Mouse (Mus musculus) hindbrain, embryonic 16.5 days (tissue): ENCODE results near the gene Shq1. TPM values are rescaled to one million over a fixed set of nuclear protein-coding genes. Genes with fewer than 3 reads are reported as not detected.

ENCODE experiments used
- ATAC-seq: fragments of 200-750 bp; cut with Nextera tagmentation; 2 replicates; pipeline ENCODE4 v1.8.0; 2017; ENCODE audit warnings: moderate TSS enrichment, moderate library complexity
- H3K27ac ChIP-seq: fragments of 300-500 bp; sonication (generic); 2 replicates; pipeline ENCODE4 v1.5.1; 2014; ENCODE audit warnings: low read depth, mild to moderate bottlenecking, control low read depth, low read length, moderate library complexity
- H3K27me3 ChIP-seq: fragments of 300-500 bp; sonication (generic); replicated peaks from 2 replicates; pipeline ENCODE4 v1.6.1; 2014; ENCODE audit warnings: low read length; ENCODE audit not compliant: control insufficient read depth, insufficient read depth
- H3K36me3 ChIP-seq: fragments of 300-500 bp; sonication (generic); 2 replicates; pipeline ENCODE4 v1.6.1; 2014; ENCODE audit warnings: mild to moderate bottlenecking, low read length, moderate library complexity, mixed read lengths; ENCODE audit not compliant: control insufficient read depth, insufficient read depth
- H3K4me1 ChIP-seq: fragments of 300-500 bp; sonication (generic); 2 replicates; pipeline ENCODE4 v1.6.1; 2014; ENCODE audit warnings: low read depth, low read length; ENCODE audit not compliant: control insufficient read depth, insufficient read depth
- H3K4me2 ChIP-seq: fragments of 300-500 bp; sonication (generic); 2 replicates; pipeline ENCODE4 v1.6.1; 2014; ENCODE audit warnings: mild to moderate bottlenecking, low read length, control low read depth, moderate library complexity
- H3K4me3 ChIP-seq: fragments of 300-500 bp; sonication (generic); 2 replicates; pipeline ENCODE4 v1.5.1; 2014; ENCODE audit warnings: mild to moderate bottlenecking, low read length, control low read depth, moderate library complexity
- H3K9ac ChIP-seq: fragments of 300-500 bp; sonication (generic); 2 replicates; pipeline ENCODE4 v1.6.1; 2014; ENCODE audit warnings: low read depth, mild to moderate bottlenecking, control low read depth, low read length, moderate library complexity
- H3K9me3 ChIP-seq: fragments of 300-500 bp; sonication (generic); 2 replicates; pipeline ENCODE4 v1.6.1; 2014; ENCODE audit warnings: mild to moderate bottlenecking, low read length, moderate library complexity; ENCODE audit not compliant: control insufficient read depth
- WGBS: fragments of 180-500 bp; shearing (Covaris S2); extraction: QIAGEN DNeasy Blood & Tissue Kit; methylation state at CpG from one replicate; pipeline ENCODE4 v1.1.7; 2014; 5-methylcytosine and 5-hydroxymethylcytosine counted together
- polyA plus RNA-seq: library from polyadenylated mRNA; unstranded; fragments of >200 nt; fragmentation: Nextera tagmentation; extraction: Ambion mirVana; gene quantifications from 2 replicates; pipeline ENCODE4 v1.2.1, GENCODE M21; 2015

Shq1 gene
- polyA plus RNA-seq, 1 experiment from 2014 or later: 8.9 TPM

GRCm38 (mm10) chr6:100576171-100576570 lies 94.8 kb downstream of the Shq1 start:
- no peak overlapping the region for H3K4me2 ChIP-seq
- 50% methylated on average over 6 of the region's 6 CpGs for WGBS
- no peak overlapping the region for H3K27ac ChIP-seq
- H3K9me3 ChIP-seq: no peaks in the 10 kb centered on the region
- no peak overlapping the region for H3K4me3 ChIP-seq
- ATAC-seq: no peak
- no peak overlapping the region for H3K9ac ChIP-seq
- H3K4me1 ChIP-seq: no peaks in the 10 kb centered on the region
- H3K36me3 ChIP-seq: 0 out of 2 replicates have a peak, but pooled peaks cover 2% of the 10 kb centered on the region
- H3K27me3 ChIP-seq: no peaks in the 10 kb centered on the region

- ATAC-seq: no peak
- WGBS: 77% methylated on average over 6 of the region's 6 CpGs
- H3K36me3 ChIP-seq: no peaks in the 10 kb centered on the region
- H3K27ac ChIP-seq: no peak overlapping the region
- no peaks in the 10 kb centered on the region for H3K9me3 ChIP-seq
- no peak overlapping the region for H3K4me3 ChIP-seq
- H3K4me2 ChIP-seq: no peak overlapping the region
- H3K4me1 ChIP-seq: peaks cover 19% of the 10 kb centered on the region
- H3K27me3 ChIP-seq: peaks cover 4% of the 10 kb centered on the region; the same call in 1 of the 2 replicates
- H3K9ac ChIP-seq: no peak overlapping the region
Observed at GRCm38 (mm10) chr6:100566774-100567173, 104.2 kb downstream of the Shq1 start.

GRCm38 (mm10) chr6:100564516-100564915 lies 106.4 kb downstream of the Shq1 start:
- ATAC-seq: no peak
- H3K4me3 ChIP-seq: no peak overlapping the region
- WGBS: 18% methylated on average over 4 of the region's 4 CpGs
- H3K9me3 ChIP-seq: no peaks in the 10 kb centered on the region
- H3K36me3 ChIP-seq: no peaks in the 10 kb centered on the region
- peaks cover 4% of the 10 kb centered on the region; the same call in 1 of the 2 replicates for H3K27me3 ChIP-seq
- no peak overlapping the region; the same call in 1 of the 2 replicates for H3K4me2 ChIP-seq
- H3K9ac ChIP-seq: no peak overlapping the region
- H3K4me1 ChIP-seq: peaks cover 17% of the 10 kb centered on the region
- H3K27ac ChIP-seq: no peak overlapping the region

- H3K36me3 ChIP-seq: no peaks in the 10 kb centered on the region
- 6% methylated on average over 35 of the region's 38 CpGs for WGBS
- peak overlapping the region; percentile 93 for H3K4me2 ChIP-seq
- H3K9ac ChIP-seq: peak overlapping the region; percentile 72
- peak overlapping the region; percentile 77 for H3K27ac ChIP-seq
- H3K4me3 ChIP-seq: peak overlapping the region; percentile 46
- H3K4me1 ChIP-seq: peaks cover 17% of the 10 kb centered on the region
- H3K27me3 ChIP-seq: peaks cover 4% of the 10 kb centered on the region; the same call in 1 of the 2 replicates
- H3K9me3 ChIP-seq: no peaks in the 10 kb centered on the region
- ATAC-seq: peak; percentile 91
Observed at GRCm38 (mm10) chr6:100563552-100564341, 107.2 kb downstream of the Shq1 start.

- Histone ChIP-seq H3K4me2 (peak overlapping the region; percentile 93), H3K4me1 (peaks cover 19% of the 10 kb centered on the region), H3K9me3 (no peaks in the 10 kb centered on the region), H3K27ac (peak overlapping the region; percentile 77), H3K9ac (peak overlapping the region; percentile 72), H3K4me3 (peak overlapping the region; percentile 46), H3K27me3 (peaks cover 4% of the 10 kb centered on the region; the same call in 1 of the 2 replicates), H3K36me3 (no peaks in the 10 kb centered on the region)
- peak; percentile 60 for ATAC-seq
- WGBS: under 1% methylated on average over 51 of the region's 51 CpGs
Observed at GRCm38 (mm10) chr6:100562719-100563551, 108.0 kb downstream of the Shq1 start.

GRCm38 (mm10) chr6:100558057-100558456 lies 112.9 kb downstream of the Shq1 start:
- peak; percentile 48; the same call in 1 of the 2 replicates for ATAC-seq
- no peaks in the 10 kb centered on the region for H3K36me3 ChIP-seq
- 30% methylated on average over 8 of the region's 8 CpGs for WGBS
- no peak overlapping the region for H3K27ac ChIP-seq
- H3K4me3 ChIP-seq: no peak overlapping the region
- no peaks in the 10 kb centered on the region for H3K9me3 ChIP-seq
- H3K4me2 ChIP-seq: no peak overlapping the region
- no peak overlapping the region for H3K9ac ChIP-seq
- H3K27me3 ChIP-seq: no peaks in the 10 kb centered on the region; the same call in 1 of the 2 replicates
- peaks cover 14% of the 10 kb centered on the region for H3K4me1 ChIP-seq

DNA sequence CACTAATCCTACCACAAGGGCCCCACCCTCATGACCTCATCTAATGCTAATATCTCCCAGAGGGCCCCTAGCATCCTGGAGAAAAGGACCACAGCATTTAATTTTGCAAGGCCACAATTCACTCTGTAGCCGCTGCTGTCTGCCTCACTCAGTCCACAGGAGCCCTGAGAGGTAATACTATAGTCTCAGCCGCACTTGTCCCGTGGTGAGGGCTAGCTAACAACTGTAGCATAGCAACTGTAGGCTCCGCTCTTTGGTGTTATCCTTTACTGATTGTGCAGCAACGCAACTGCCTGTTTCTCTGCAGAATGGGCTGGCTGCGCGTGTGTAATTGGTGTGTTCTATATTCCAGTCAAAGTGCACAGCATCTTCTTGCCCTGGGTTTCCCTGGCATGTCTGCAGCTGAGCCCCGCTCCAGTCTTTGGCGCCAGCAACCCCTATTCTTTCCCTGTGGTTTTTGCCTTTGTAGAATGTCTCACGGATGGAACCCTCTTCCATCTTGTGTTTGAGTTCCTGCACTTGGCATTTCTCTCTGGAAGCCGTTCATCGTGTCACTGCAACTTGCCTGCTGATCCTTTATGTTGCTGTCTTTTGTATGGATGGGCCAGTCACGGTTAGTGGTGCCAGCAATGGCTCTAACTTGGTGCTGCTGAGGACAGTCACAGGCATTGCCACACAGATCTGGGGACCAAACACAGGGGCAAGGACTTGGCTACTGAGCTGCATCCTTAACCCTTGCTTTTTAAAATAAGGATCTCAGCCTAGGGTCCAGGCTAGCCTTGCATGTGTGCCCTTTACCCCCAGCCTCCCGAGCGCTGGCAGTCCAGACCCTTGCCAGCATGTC lies 128.6 kb downstream of the Shq1 start:
- Histone ChIP-seq H3K9me3 (no peaks in the 10 kb centered on the region), H3K9ac (no peak overlapping the region; the same call in 1 of the 2 replicates), H3K4me3 (no peak overlapping the region), H3K27me3 (no peaks in the 10 kb centered on the region; the same call in 1 of the 2 replicates), H3K4me2 (no peak overlapping the region), H3K27ac (no peak overlapping the region), H3K4me1 (peaks cover 7% of the 10 kb centered on the region), H3K36me3 (no peaks in the 10 kb centered on the region)
- 40% methylated on average over 15 of the region's 15 CpGs for WGBS
- ATAC-seq: peak; percentile 72

GRCm38 (mm10) chr6:100539698-100540097 lies 131.3 kb downstream of the Shq1 start:
- no peak for ATAC-seq
- Histone ChIP-seq H3K27me3 (no peaks in the 10 kb centered on the region; the same call in 1 of the 2 replicates), H3K27ac (no peak overlapping the region), H3K4me3 (no peak overlapping the region), H3K4me1 (peaks cover 7% of the 10 kb centered on the region), H3K36me3 (no peaks in the 10 kb centered on the region), H3K9ac (no peak overlapping the region), H3K9me3 (no peaks in the 10 kb centered on the region), H3K4me2 (no peak overlapping the region)
- WGBS: 42% methylated on average over 4 of the region's 4 CpGs
